Mouse (Mus musculus) layer of hippocampus, adult 9-10 months (tissue): Measurements from ENCODE around the gene Clec4g.
"Not testable (repeated sequence)": the region's sequence is repeated elsewhere in the genome, so short reads cannot be mapped to it uniquely, and the experiment has no call there.

ENCODE experiments used
- DNase-seq: peaks from one replicate; pipeline ENCODE4 v3.0.0; 2022; ENCODE audit warnings: low spot score

Gene Clec4g

DNA sequence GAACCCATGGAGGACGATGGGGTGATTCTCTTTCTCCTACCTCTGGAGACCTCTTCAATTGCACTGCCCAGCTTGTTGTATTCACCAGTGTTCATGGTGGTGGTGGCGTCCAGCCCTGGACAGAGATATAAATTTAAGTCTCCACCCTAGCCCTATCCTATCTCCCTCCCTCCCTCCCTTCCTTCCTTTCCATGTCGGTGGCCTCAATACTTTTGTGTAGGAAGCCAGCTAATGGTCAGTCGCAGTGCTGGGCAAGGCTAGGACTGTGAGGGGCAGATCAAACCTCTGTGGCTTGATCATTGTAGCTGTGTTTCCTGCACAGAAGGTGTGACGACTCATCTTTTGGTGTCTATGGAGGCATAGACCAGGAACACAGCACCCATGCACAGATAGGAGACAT is at the start of gene Clec4g:
TSS of gene Clec4g (minus strand) at position 101 of the 400 bp plus-strand sequence.
- DNase-seq, result no peak

GRCm38 (mm10) chr8:3768641-3769040 is 48.2 kb upstream of the Clec4g start:
- DNase-seq, result not testable (repeated sequence)

GRCm38 (mm10) chr8:3754261-3754850 is 33.9 kb upstream of the Clec4g start:
- no peak for DNase-seq

DNA sequence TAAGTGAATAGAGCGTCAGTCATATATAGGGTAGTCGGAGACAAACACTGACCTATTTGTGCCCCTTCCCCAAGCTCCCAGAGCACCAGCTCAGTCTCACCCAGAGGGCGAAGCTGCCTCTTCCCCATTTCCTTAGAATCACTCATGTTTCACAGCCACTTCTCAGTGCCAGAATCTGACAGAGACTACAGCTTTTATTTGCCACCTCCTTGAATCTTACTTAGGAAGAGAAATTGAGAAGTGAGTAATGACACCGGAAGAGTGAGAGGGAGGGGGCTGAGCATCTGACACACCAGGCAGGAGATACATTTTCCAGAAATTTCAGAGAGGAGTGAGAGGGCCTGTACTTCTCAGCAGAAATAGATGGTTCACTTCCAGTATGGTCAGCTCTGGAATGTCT is 28.3 kb upstream of the Clec4g start, which contains the start of gene Cd209a:
TSS of gene Cd209a (minus strand) at position 224 of the 400 bp plus-strand sequence.
- DNase-seq, result no peak

- DNase-seq, result no peak
Measured at GRCm38 (mm10) chr8:3736947-3737346, 16.5 kb upstream of the Clec4g start.

- no peak for DNase-seq
Measured at GRCm38 (mm10) chr8:3735599-3735998, 15.1 kb upstream of the Clec4g start.

DNA sequence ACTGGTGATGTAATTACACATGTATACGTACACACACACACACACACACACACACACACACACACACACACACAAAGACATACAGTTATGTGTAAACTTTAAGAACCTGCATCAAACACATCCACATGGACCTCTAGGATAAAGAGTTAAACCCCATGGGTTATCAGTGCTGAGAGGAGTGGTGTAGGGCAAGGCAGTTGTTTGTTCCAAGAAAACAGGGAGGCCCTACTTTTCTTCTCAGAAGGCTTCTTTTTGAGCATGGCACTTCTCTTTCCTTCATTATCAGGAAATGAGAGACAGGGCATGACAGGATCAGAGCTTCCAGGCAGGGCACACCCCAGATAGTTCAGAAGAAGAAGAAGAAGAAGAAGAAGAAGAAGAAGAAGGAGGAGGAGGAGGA is 13.6 kb upstream of the Clec4g start:
- DNase-seq, result no peak

GRCm38 (mm10) chr8:3721041-3721440 is 590 bp upstream of the Clec4g start:
- no peak for DNase-seq

DNA sequence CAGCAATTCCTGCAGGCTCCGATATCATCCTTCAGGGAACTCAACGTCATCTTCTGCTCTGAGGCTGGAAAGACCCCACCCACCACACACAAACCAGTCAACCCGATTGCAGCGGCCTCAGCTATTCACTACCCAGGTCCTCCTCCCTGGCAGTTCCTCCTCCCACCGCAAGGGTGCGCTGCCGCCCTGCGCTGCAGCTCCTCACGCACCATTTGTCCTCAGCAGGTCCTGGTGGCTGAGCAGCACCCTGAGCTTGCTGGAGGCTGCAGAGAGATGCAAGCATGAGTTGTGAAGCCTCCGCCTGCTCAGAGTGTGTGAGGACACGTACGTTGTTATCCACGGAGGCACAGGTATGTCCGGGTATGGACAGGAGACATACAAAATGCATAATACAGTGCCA is 1.9 kb downstream of the Clec4g start:
- peak; percentile 17 for DNase-seq

- DNase-seq, result no peak
Measured at GRCm38 (mm10) chr8:3717321-3717954, 3.0 kb downstream of the Clec4g start.

DNA sequence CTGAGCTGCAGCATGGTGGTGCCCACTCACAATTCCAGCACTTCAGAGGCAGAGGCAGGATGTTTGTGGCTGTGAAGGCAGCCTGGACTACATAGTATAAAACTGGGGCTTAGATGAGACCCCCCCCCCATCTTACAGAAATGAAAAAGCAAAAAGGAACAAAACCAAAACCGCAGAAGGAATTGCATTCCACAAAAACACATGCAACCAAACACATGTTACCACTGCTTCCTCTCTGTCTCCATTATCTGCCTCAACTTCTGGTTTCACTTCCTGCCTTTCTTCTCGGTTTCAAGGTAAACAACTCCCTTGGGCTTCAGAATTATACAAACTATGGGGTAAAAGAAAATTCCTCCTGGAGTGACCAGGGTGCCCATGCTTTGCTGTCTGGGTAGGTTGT is 8.8 kb downstream of the Clec4g start:
- DNase-seq, result no peak

GRCm38 (mm10) chr8:3710312-3710711 is 10.1 kb downstream of the Clec4g start:
- DNase-seq, result no peak

DNA sequence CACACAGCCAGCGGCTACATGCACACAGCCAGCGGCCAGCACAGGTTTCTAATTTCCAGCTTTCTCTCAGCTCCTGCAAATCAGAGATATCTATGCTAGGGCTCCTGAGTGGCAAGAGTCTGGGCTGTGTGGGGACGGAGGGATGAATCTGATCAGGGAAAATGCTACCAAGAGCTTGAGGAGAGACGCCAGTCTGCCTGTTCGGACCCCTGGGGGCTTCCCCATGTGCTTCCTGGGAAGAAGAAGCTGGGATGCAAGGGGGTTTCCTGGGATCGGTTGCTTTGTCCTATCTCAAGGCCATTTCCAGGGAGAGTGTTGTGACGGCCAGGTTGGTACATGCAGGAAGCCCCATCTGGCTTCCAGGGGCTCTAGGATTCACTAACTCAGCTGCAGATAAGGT is 12.8 kb downstream of the Clec4g start:
- no peak for DNase-seq

GRCm38 (mm10) chr8:3705711-3706110 is 14.7 kb downstream of the Clec4g start:
- no peak for DNase-seq

DNA sequence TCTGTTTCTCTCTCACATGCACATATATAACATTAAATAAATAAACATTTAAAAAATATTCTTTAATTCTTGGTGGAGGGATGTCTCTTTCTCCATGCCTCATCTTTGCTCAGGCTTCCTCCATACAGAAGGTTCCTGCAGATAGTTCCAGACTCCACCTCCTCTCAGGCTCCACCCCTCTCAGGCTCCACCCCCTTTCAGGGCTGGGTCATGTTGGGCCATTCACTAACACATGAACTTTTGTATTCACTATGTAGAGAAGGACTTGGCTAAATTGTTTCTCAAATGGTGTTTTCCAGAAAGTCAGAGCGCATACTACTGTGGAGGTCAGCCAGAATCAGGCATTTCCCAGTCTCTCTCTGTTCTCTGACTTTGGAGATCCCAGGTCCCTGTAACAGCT is 19.0 kb downstream of the Clec4g start:
- DNase-seq, result no peak

GRCm38 (mm10) chr8:3694121-3694520 is 26.3 kb downstream of the Clec4g start, which contains the start of gene Fcer2a:
TSS of gene Fcer2a (minus strand) at chr8:3694175.
- DNase-seq, result no peak

DNA sequence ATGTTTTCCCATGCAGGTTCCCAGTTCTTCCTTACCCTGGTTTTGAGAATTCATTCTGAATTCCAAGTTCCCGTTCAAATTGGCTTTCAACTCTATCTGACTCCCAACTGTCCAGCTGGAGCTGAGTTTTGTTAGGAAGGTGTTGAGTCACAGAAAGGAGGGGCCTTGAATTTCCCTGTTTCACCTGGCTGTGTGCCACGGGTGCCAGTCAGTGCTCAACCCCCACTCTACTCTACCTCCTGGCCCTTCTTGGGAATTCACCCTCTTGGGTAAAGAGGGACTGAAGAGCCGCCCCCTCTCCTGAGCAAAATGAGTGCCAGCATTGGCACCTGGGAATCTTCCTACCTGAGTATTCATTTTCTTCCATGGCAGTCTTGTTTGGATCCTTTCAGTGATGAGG is 29.7 kb downstream of the Clec4g start:
- DNase-seq, result no peak

DNA sequence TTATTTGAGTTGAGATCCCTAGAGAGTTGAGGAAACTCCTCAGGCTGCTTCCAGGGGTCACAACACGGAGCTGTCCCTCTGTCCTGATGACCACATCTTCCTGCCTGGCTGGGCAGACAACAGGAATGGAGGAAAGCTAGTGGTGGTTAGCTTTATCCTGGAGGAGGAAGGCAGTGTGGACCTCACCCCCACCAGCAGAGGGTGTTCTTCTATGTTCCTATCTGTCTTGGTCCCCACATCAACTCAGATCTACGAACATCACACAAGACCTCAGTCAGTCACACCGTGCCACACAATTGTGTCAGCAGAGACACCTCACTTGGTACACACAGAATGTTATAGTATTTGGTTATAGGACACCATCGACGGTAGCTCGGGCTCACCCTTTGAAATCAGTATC is 32.9 kb downstream of the Clec4g start:
- DNase-seq, result no peak

- no peak for DNase-seq
Measured at GRCm38 (mm10) chr8:3685422-3685821, 35.0 kb downstream of the Clec4g start.

GRCm38 (mm10) chr8:3684530-3684929 is 35.9 kb downstream of the Clec4g start:
- no peak for DNase-seq

GRCm38 (mm10) chr8:3683408-3684176 is 36.9 kb downstream of the Clec4g start:
- DNase-seq, result no peak

GRCm38 (mm10) chr8:3682435-3682834 is 38.0 kb downstream of the Clec4g start:
- DNase-seq, result no peak

DNA sequence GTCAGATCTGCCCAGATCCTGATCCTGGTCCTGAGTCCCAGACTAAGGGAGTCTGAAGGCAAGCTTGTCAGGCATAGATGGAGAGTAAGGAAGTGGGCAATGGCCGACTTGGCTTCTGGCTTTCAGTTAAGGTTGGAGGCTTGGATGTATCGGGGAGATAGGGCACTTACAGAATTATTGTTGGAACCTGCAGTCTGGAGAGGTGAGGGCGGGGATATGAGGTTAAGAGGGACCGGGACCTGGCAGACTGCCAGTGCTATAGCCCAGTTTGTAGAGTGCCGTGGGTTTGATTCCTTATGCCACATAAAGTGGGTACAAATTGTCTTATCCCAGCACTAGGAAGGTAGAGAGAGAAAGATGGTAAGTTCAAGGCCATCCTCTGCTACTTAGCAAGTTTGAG is 40.8 kb downstream of the Clec4g start:
- DNase-seq, result no peak
